Mouse (Mus musculus) NIH3T3 (cell line): ENCODE results near the gene Snx1.

Experiments
- DNase-seq: peaks from one replicate; pipeline ENCODE4 v3.0.0-alpha.2; 2012; ENCODE audit warnings: low read depth

Snx1 gene

GRCm38 (mm10) chr9:66126456-66127192 lies at the start of gene Snx1, which contains the start of gene Ciao2a:
Snx1 (minus strand) TSS chr9:66126587.
Ciao2a (plus strand) TSS chr9:66126611.
- DNase-seq, result peak; percentile 95

GRCm38 (mm10) chr9:66174985-66175384 lies 48.6 kb upstream of the Snx1 start:
- DNase-seq, result no peak

- DNase-seq, result no peak
Measured at GRCm38 (mm10) chr9:66173316-66173855, 47.0 kb upstream of the Snx1 start.

- DNase-seq, result no peak
Measured at GRCm38 (mm10) chr9:66171275-66171921, 45.0 kb upstream of the Snx1 start.

GRCm38 (mm10) chr9:66170506-66170905 lies 44.1 kb upstream of the Snx1 start:
- DNase-seq, result no peak

- DNase-seq, result no peak
Measured at GRCm38 (mm10) chr9:66168233-66168632, 41.8 kb upstream of the Snx1 start.

GRCm38 (mm10) chr9:66167222-66167621 lies 40.8 kb upstream of the Snx1 start:
- DNase-seq, result no peak

- no peak for DNase-seq
Measured at GRCm38 (mm10) chr9:66162995-66163394, 36.6 kb upstream of the Snx1 start.

GRCm38 (mm10) chr9:66160155-66160554 lies 33.8 kb upstream of the Snx1 start:
- DNase-seq, result no peak

GRCm38 (mm10) chr9:66158885-66159430 lies 32.6 kb upstream of the Snx1 start:
- DNase-seq, result no peak

- DNase-seq, result no peak
Measured at GRCm38 (mm10) chr9:66157958-66158830, 31.8 kb upstream of the Snx1 start, which contains the start of gene Dapk2. Dapk2 (plus strand) TSS chr9:66158223.

GRCm38 (mm10) chr9:66155534-66155933 lies 29.1 kb upstream of the Snx1 start:
- peak; percentile 34 for DNase-seq

GRCm38 (mm10) chr9:66154013-66154412 lies 27.6 kb upstream of the Snx1 start:
- DNase-seq, result no peak

- no peak for DNase-seq
Measured at GRCm38 (mm10) chr9:66153594-66153993, 27.2 kb upstream of the Snx1 start.

GRCm38 (mm10) chr9:66152011-66152410 lies 25.6 kb upstream of the Snx1 start:
- DNase-seq, result no peak

- DNase-seq, result no peak
Measured at GRCm38 (mm10) chr9:66146141-66146540, 19.8 kb upstream of the Snx1 start.

- DNase-seq, result peak; percentile 87
Measured at GRCm38 (mm10) chr9:66144248-66144647, 17.9 kb upstream of the Snx1 start.

- no peak for DNase-seq
Measured at GRCm38 (mm10) chr9:66142265-66142664, 15.9 kb upstream of the Snx1 start.

GRCm38 (mm10) chr9:66138193-66138592 lies 11.8 kb upstream of the Snx1 start:
- no peak for DNase-seq

- peak; percentile 31 for DNase-seq
Measured at GRCm38 (mm10) chr9:66135967-66136366, 9.6 kb upstream of the Snx1 start.

GRCm38 (mm10) chr9:66131466-66131865 lies 5.1 kb upstream of the Snx1 start:
- DNase-seq, result peak; percentile 18

- DNase-seq, result no peak
Measured at GRCm38 (mm10) chr9:66127884-66128283, 1.5 kb upstream of the Snx1 start.
